Mouse (Mus musculus) MEL (cell line): ENCODE data around the gene Id1. TPM values are rescaled to one million over a fixed set of nuclear protein-coding genes. Genes with fewer than 3 reads are reported as not detected.

ENCODE experiments used
- DNase-seq: peaks from one replicate; pipeline ENCODE4 v3.0.0; 2011; ENCODE audit warnings: low read depth, low spot score
- H3K27ac ChIP-seq: 2 replicates; pipeline ENCODE4 v1.5.1; 2012; ENCODE audit warnings: low read depth, mild to moderate bottlenecking, control low read depth, low read length, moderate library complexity; ENCODE audit not compliant: control insufficient read depth
- H3K27me3 ChIP-seq, 2 experiments: fragments of 150-350 bp in 1 of 2; sonication (generic) in 1 of 2; 2 replicates each; pipeline ENCODE4 v1.6.1; 2012; ENCODE audit warnings: low read length in 2 of 2, mild to moderate bottlenecking in 2 of 2, improper control_type of control experiment in 1 of 2, moderate library complexity in 1 of 2; ENCODE audit not compliant: insufficient read depth in 2 of 2, control insufficient read depth in 1 of 2
- H3K36me3 ChIP-seq, 2 experiments: 2 replicates each; pipeline ENCODE4 v1.6.1; 2012 to 2014; ENCODE audit warnings: low read length in 2 of 2, improper control_type of control experiment in 1 of 2, inconsistent platforms in 1 of 2, mild to moderate bottlenecking in 1 of 2; ENCODE audit not compliant: insufficient read depth in 2 of 2, control insufficient read depth in 1 of 2
- H3K4me1 ChIP-seq, 2 experiments: fragments of 150-350 bp in 1 of 2; sonication (generic) in 1 of 2; 2 replicates each; pipeline ENCODE4 v1.6.1; 2012; ENCODE audit warnings: low read length in 2 of 2, improper control_type of control experiment in 1 of 2, mild to moderate bottlenecking in 1 of 2; ENCODE audit not compliant: insufficient read depth in 2 of 2, control insufficient read depth in 1 of 2
- H3K4me3 ChIP-seq, 2 experiments: fragments of 150-350 bp in 1 of 2; sonication (generic) in 1 of 2; 2 replicates each; pipeline ENCODE4 v1.5.1; 2012; ENCODE audit warnings: low read depth in 2 of 2, low read length in 2 of 2, mild to moderate bottlenecking in 2 of 2, moderate library complexity in 2 of 2, control low read depth in 1 of 2, improper control_type of control experiment in 1 of 2; ENCODE audit not compliant: control insufficient read depth in 1 of 2, insufficient read depth in 1 of 2
- H3K79me2 ChIP-seq: 2 replicates; pipeline ENCODE4 v1.6.1; 2012; ENCODE audit warnings: mild to moderate bottlenecking, low read length, moderate library complexity; ENCODE audit not compliant: control insufficient read depth, poor library complexity, insufficient read depth
- H3K9ac ChIP-seq: 2 replicates; pipeline ENCODE4 v1.6.1; 2012; ENCODE audit warnings: low read depth, mild to moderate bottlenecking, control low read depth, low read length, moderate library complexity; ENCODE audit not compliant: control insufficient read depth, poor library complexity, severe bottlenecking
- H3K9me3 ChIP-seq: fragments of 150-350 bp; sonication (generic); replicated peaks from 2 replicates; pipeline ENCODE4 v1.6.1; 2012; ENCODE audit warnings: mild to moderate bottlenecking, low read length, improper control_type of control experiment, moderate library complexity; ENCODE audit not compliant: insufficient read depth
- BHLHE40 ChIP-seq: IDR thresholded peaks from 2 replicates; pipeline ENCODE4 v1.6.1; 2012; ENCODE audit warnings: low read depth, mild to moderate bottlenecking, inconsistent platforms, low read length, improper control_type of control experiment, borderline replicate concordance
- CTCF ChIP-seq, 3 experiments: IDR thresholded peaks in 2 of 3; conservative IDR thresholded peaks in 1 of 3; 2 replicates each; pipeline ENCODE4 v1.5.1; 2011 to 2012; ENCODE audit warnings: low read length in 3 of 3, low read depth in 2 of 3, mild to moderate bottlenecking in 2 of 3, improper control_type of control experiment in 1 of 3, inconsistent platforms in 1 of 3, mixed read lengths in 1 of 3, moderate library complexity in 1 of 3; ENCODE audit not compliant: control insufficient read depth in 1 of 3, insufficient read depth in 1 of 3, poor library complexity in 1 of 3, severe bottlenecking in 1 of 3
- ELF1 ChIP-seq: IDR thresholded peaks from 2 replicates; pipeline ENCODE4 v1.6.1; 2014; ENCODE audit warnings: low read depth, mild to moderate bottlenecking, inconsistent platforms, low read length, improper control_type of control experiment, moderate library complexity
- EP300 ChIP-seq, 2 experiments: IDR thresholded peaks; 2 replicates each; pipeline ENCODE4 v1.6.1; 2011; ENCODE audit warnings: improper control_type of control experiment in 2 of 2, low read length in 2 of 2, low read depth in 1 of 2, mild to moderate bottlenecking in 1 of 2
- ETS1 ChIP-seq: IDR thresholded peaks from 2 replicates; pipeline ENCODE4 v1.6.1; 2012; ENCODE audit warnings: low read depth, mild to moderate bottlenecking, inconsistent platforms, low read length, improper control_type of control experiment, moderate library complexity
- GABPA ChIP-seq: IDR thresholded peaks from 2 replicates; pipeline ENCODE4 v1.6.1; 2012; ENCODE audit warnings: low read depth, mild to moderate bottlenecking, inconsistent platforms, low read length, improper control_type of control experiment, moderate library complexity
- JUND ChIP-seq: IDR thresholded peaks from 2 replicates; pipeline ENCODE4 v1.6.1; 2011; ENCODE audit warnings: low read depth, mild to moderate bottlenecking, improper control_type of control experiment, low read length
- MAX ChIP-seq: IDR thresholded peaks from 2 replicates; pipeline ENCODE4 v1.6.1; 2011; ENCODE audit warnings: low read length, improper control_type of control experiment
- MEF2A ChIP-seq: IDR thresholded peaks from 2 replicates; pipeline ENCODE4 v1.6.1; 2014; ENCODE audit warnings: low read depth, mild to moderate bottlenecking, inconsistent platforms, low read length, improper control_type of control experiment; ENCODE audit not compliant: poor library complexity, insufficient replicate concordance, severe bottlenecking; ENCODE audit errors: extremely low read depth
- NRF1 ChIP-seq: IDR thresholded peaks from 2 replicates; pipeline ENCODE4 v1.6.1; 2014; ENCODE audit warnings: low read depth, mild to moderate bottlenecking, inconsistent platforms, low read length, improper control_type of control experiment, moderate library complexity; ENCODE audit not compliant: poor library complexity, insufficient read depth, severe bottlenecking
- POLR2A ChIP-seq, 2 experiments: IDR thresholded peaks; 2 replicates each; pipeline ENCODE4 v1.6.1; 2011 to 2012; ENCODE audit warnings: low read length in 2 of 2, mild to moderate bottlenecking in 2 of 2, control low read depth in 1 of 2, improper control_type of control experiment in 1 of 2, low read depth in 1 of 2, moderate library complexity in 1 of 2; ENCODE audit not compliant: control insufficient read depth in 1 of 2, insufficient read depth in 1 of 2, poor library complexity in 1 of 2
- POLR2AphosphoS2 ChIP-seq: IDR thresholded peaks from 2 replicates; pipeline ENCODE4 v1.6.1; 2011; ENCODE audit warnings: low read length, improper control_type of control experiment
- POLR2AphosphoS5 ChIP-seq: IDR thresholded peaks from 2 replicates; pipeline ENCODE4 v1.6.1; 2012; ENCODE audit warnings: low read depth, borderline replicate concordance, mild to moderate bottlenecking, inconsistent platforms, low read length, moderate library complexity, mixed read lengths
- RAD21 ChIP-seq: IDR thresholded peaks from 2 replicates; pipeline ENCODE4 v1.6.1; 2011; ENCODE audit warnings: mild to moderate bottlenecking, low read depth, low read length, improper control_type of control experiment
- RCOR1 ChIP-seq: IDR thresholded peaks from 2 replicates; pipeline ENCODE4 v1.6.1; 2012; ENCODE audit warnings: low read depth, mild to moderate bottlenecking, inconsistent platforms, low read length, improper control_type of control experiment
- SIN3A ChIP-seq: IDR thresholded peaks from 2 replicates; pipeline ENCODE4 v1.6.1; 2012; ENCODE audit warnings: low read length, improper control_type of control experiment, inconsistent platforms
- TBP ChIP-seq: IDR thresholded peaks from 2 replicates; pipeline ENCODE4 v1.8.0; 2011; ENCODE audit warnings: low read depth, low read length, improper control_type of control experiment
- TCF12 ChIP-seq: IDR thresholded peaks from 2 replicates; pipeline ENCODE4 v1.6.1; 2014; ENCODE audit warnings: low read depth, mild to moderate bottlenecking, inconsistent platforms, low read length, improper control_type of control experiment, moderate library complexity
- USF1 ChIP-seq: IDR thresholded peaks from 2 replicates; pipeline ENCODE4 v1.6.1; 2014; ENCODE audit warnings: low read depth, mild to moderate bottlenecking, inconsistent platforms, low read length, improper control_type of control experiment, moderate library complexity
- USF2 ChIP-seq, 2 experiments: IDR thresholded peaks; 2 replicates each; pipeline ENCODE4 v1.6.1; 2011 to 2012; ENCODE audit warnings: improper control_type of control experiment in 2 of 2, low read length in 2 of 2, borderline replicate concordance in 1 of 2, inconsistent platforms in 1 of 2, low read depth in 1 of 2, mild to moderate bottlenecking in 1 of 2; ENCODE audit not compliant: insufficient read depth in 1 of 2
- ZC3H11A ChIP-seq: IDR thresholded peaks from 2 replicates; pipeline ENCODE4 v1.6.1; 2012; ENCODE audit warnings: low read depth, mild to moderate bottlenecking, inconsistent platforms, low read length, improper control_type of control experiment
- ZNF384 ChIP-seq: IDR thresholded peaks from 2 replicates; pipeline ENCODE4 v1.6.1; 2012; ENCODE audit warnings: low read depth, mild to moderate bottlenecking, inconsistent platforms, low read length, improper control_type of control experiment
- polyA plus RNA-seq, 2 experiments: library from polyadenylated mRNA; stranded (reverse) in 1 of 2; unstranded in 1 of 2; fragments of >175 nt in 1 of 2; fragments of >200 nt in 1 of 2; gene quantifications; 2 replicates each; pipeline versions ENCODE4 v1.2.1 to v1.2.4; 2012; ENCODE audit warnings: low replicate concordance in 2 of 2, low read depth in 1 of 2; ENCODE audit not compliant: insufficient read length in 2 of 2, insufficient read depth in 1 of 2, missing spikeins in 1 of 2
- total RNA-seq: library from RNA; depleted of rRNA; stranded (reverse); fragments of 300-350 nt; gene quantifications from 2 replicates; pipeline ENCODE4 v1.2.3, GENCODE M21; 2012

The Id1 gene
- total and polyA plus RNA-seq, 3 experiments: 102 to 486 TPM; not detected in 1

DNA sequence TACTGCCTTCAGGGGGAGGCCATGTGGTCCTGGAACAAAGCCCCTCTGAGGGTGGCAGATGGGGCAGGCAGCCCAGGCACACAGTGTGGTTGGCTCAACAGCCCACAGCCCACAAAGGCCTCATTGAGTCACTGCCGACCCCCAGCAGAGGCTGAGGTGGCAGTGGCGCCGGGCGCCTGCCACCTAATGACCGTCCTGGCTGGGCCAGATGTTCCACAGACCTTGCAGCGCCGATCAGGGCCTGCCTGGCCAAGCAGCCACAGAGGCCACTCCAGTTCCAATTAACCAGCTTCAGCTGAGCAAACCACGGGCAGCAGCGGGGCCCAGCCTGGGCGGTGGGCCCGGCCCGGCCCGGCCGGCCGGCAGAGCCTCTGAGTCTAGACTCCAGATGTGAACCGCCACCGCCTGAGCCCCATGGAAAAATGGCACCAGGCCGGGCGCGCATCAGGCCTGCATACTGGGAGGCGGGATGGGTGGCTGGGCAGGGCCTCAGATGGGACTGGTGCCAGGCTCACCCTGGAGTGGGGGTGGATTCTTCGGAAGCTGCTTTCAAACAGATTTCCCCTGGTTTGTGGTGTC, 30.0 kb upstream of the Id1 start:
- H3K4me1 ChIP-seq: no peaks in the 10 kb centered on the region
- peaks cover 0 to 4% of the 10 kb centered on the region in 2 experiments; a peak in 1 of 4 replicates for H3K36me3 ChIP-seq
- TF ChIP-seq NRF1: no peak
- no peak for TF ChIP-seq TBP
- TF ChIP-seq ETS1: no peak
- no peak for TF ChIP-seq MEF2A
- no peak for TF ChIP-seq EP300 (IDR thresholded peaks at IDR 0.05; ENCODE audit: low read depth in 1 of 2, low read length in 2 of 2)
- TF ChIP-seq POLR2AphosphoS2: no peak; the same call in 1 of the 2 replicates
- no peak overlapping the region for H3K9ac ChIP-seq
- no peak overlapping the region for H3K4me3 ChIP-seq
- no peak overlapping the region for H3K27ac ChIP-seq
- H3K79me2 ChIP-seq: no peaks in the 10 kb centered on the region
- no peaks in the 10 kb centered on the region for H3K9me3 ChIP-seq
- DNase-seq: no peak
- no peaks in the 10 kb centered on the region for H3K27me3 ChIP-seq

DNA sequence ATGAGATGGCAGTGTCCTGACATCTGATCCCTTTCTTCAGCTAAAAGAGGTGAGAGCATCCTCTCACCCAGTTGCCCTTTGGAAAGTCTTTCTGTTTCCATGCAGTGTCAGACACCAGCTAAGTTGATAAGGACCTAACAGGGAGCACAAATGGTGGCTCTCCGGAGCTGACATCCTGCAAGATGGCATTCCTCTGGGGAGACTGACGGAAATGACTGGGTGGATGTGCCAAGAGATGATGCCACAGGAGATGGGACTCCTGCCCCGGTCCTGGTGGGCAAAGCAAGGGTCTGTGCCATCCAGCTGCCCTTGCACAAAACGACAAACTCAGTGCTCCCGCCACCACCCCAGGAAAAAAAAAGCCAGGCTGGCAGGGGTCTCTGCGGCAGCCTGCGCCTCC, 28.9 kb upstream of the Id1 start:
- no peaks in the 10 kb centered on the region for H3K27me3 ChIP-seq
- DNase-seq: no peak
- no peak overlapping the region for H3K4me3 ChIP-seq
- H3K79me2 ChIP-seq: no peaks in the 10 kb centered on the region
- H3K36me3 ChIP-seq: no peaks in the 10 kb centered on the region; a peak in 1 of 4 replicates
- TF ChIP-seq SIN3A (no peak), ELF1 (no peak), GABPA (no peak), ETS1 (no peak), POLR2AphosphoS5 (no peak), RCOR1 (no peak), RAD21 (no peak), ZNF384 (no peak), BHLHE40 (no peak), MAX (no peak), CTCF (IDR thresholded peaks at IDR 0.05 in 2 of 3, conservative IDR thresholded peaks at IDR 0.05 in 1 of 3; ENCODE audit: control insufficient read depth in 1 of 3, insufficient read depth in 1 of 3, low read depth in 2 of 3, low read length in 3 of 3, poor library complexity in 1 of 3, severe bottlenecking in 1 of 3) (no peak), NRF1 (no peak), TCF12 (no peak), ZC3H11A (no peak), USF2 (IDR thresholded peaks at IDR 0.05; ENCODE audit: borderline replicate concordance in 1 of 2, insufficient read depth in 1 of 2, low read depth in 1 of 2, low read length in 2 of 2) (no peak), JUND (no peak), POLR2A (IDR thresholded peaks at IDR 0.05; ENCODE audit: control insufficient read depth in 1 of 2, insufficient read depth in 1 of 2, low read depth in 1 of 2, low read length in 2 of 2, poor library complexity in 1 of 2) (no peak), USF1 (no peak)
- H3K27ac ChIP-seq: no peak overlapping the region
- no peaks in the 10 kb centered on the region for H3K9me3 ChIP-seq
- H3K4me1 ChIP-seq: no peaks in the 10 kb centered on the region
- no peak overlapping the region for H3K9ac ChIP-seq
